Mouse (Mus musculus): ENCODE results near the gene Fam3c. TPM values are rescaled to one million over a fixed set of nuclear protein-coding genes. Genes with fewer than 3 reads are reported as not detected.
A peak's percentile ranks its signal among the peaks of the same experiment; 100 is the strongest.
"Not testable (repeated sequence)": the region's sequence is repeated elsewhere in the genome, so short reads cannot be mapped to it uniquely, and the experiment has no call there.

Gene Fam3c
- total RNA-seq, 2 experiments from 2014 or later = 61.4 to 67.7 TPM

DNA sequence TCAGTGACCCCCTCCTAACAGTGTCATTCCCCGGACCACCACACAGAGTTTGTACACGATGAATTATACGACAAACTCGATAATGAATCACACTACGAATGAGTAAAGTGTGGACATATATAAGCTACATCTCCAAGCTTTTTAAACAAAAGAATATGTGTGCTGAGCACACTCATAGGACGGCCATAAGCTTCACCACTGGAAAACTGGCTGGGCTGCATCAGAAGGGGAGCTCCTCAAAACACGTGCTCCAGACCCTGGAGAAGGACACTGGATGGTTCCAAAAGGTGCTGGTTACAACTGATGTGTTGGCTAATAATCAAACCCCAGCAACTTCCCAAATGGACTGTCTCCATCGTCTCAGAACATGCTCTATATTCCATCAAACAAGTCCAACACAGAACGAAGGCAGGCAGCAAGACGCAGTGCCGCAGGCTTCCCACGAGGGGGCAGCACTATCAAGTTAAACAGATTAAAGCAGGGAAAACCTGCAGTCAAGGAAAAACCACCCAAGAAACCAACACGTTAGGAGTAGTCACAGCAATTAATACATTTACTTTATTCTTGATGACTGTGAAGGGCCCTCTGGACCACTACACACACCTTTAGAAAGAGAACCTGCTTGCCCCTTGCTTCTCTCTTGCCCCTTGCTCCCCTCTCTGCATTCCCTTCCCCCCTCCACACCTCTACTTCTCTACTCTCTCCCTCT, 30.5 kb downstream of the Fam3c start:
- peak; percentile 79 to 95 for DNase-seq (ENCODE audit: extremely low spot score in 1 of 2, low spot score in 1 of 2)

GRCm38 (mm10) chr6:22298059-22298458, 58.0 kb downstream of the Fam3c start:
- no peak for DNase-seq (ENCODE audit: extremely low spot score in 1 of 2, low spot score in 1 of 2)

DNA sequence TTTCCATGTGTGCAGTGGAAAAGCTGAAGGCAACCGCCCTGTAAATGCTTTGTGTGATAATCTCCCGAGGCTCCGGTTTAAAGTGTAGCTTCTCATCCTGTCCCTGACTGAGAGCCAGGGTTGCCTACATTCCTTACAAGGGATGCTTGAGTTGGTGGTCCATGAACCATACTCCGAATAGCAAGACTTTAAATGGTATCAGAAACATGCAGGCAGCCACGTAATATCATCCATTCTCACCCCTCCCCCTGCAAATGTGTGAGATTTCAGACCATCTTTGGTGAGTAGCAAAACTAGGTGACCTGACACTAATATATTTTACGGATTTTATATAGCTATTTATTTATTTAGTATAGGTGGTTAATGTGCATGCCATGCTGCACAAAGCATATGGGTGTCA, 59.0 kb downstream of the Fam3c start:
- DNase-seq (ENCODE audit: extremely low spot score in 1 of 2, low spot score in 1 of 2) = no peak

GRCm38 (mm10) chr6:22293922-22294321, 62.1 kb downstream of the Fam3c start:
- DNase-seq (ENCODE audit: extremely low spot score in 1 of 2, low spot score in 1 of 2) = no peak

GRCm38 (mm10) chr6:22292056-22292455, 64.0 kb downstream of the Fam3c start:
- no peak for DNase-seq (ENCODE audit: extremely low spot score in 1 of 2, low spot score in 1 of 2)

DNA sequence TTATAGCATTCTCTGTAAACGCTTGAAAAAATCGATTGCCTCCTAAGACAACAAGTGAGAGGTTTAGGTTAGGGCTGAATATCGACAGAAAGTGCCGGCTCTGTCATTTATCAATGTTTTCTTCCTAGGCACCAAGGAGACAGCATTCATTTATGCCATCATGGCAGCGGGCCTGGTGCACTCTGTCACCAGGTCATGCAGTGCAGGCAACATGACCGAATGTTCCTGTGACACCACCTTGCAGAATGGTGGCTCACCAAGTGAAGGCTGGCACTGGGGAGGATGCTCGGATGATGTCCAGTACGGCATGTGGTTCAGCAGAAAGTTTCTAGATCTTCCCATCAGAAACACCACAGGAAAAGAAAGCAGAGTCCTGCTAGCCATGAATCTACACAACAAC, 65.3 kb downstream of the Fam3c start:
- no peak for DNase-seq (ENCODE audit: extremely low spot score in 1 of 2, low spot score in 1 of 2)

- no peak for DNase-seq (ENCODE audit: extremely low spot score in 1 of 2, low spot score in 1 of 2)
Observed at GRCm38 (mm10) chr6:22289461-22290021, 66.5 kb downstream of the Fam3c start.

GRCm38 (mm10) chr6:22288737-22289460, 67.1 kb downstream of the Fam3c start:
- peak in 1 of 2 experiments; percentile 17 for DNase-seq (ENCODE audit: extremely low spot score in 1 of 2, low spot score in 1 of 2)

- peak in 1 of 2 experiments; percentile 15 for DNase-seq (ENCODE audit: extremely low spot score in 1 of 2, low spot score in 1 of 2)
Observed at GRCm38 (mm10) chr6:22288004-22288736, 67.9 kb downstream of the Fam3c start, which contains the start of gene Wnt16. Gene Wnt16, plus strand, starts transcription at chr6:22288227.

DNA sequence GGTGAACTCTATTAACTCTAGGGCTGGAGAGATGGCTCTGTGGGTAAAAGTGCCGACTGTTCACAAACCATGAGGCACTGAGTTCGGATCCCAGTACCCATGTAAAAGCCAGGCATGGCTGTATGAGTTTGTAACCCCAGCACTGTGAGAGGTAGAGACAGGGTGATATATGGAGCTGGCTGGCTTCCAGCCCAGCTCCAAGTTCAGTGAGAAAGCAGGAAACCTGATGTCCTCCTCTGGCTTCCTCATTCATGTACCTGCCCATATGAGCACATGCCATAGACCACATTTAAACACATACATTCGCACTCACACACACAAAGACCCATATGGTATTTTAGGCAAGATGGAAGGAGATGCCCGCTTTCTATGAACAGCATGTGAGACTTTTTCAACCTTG, 73.6 kb downstream of the Fam3c start:
- DNase-seq (ENCODE audit: extremely low spot score in 1 of 2, low spot score in 1 of 2) = no peak

DNA sequence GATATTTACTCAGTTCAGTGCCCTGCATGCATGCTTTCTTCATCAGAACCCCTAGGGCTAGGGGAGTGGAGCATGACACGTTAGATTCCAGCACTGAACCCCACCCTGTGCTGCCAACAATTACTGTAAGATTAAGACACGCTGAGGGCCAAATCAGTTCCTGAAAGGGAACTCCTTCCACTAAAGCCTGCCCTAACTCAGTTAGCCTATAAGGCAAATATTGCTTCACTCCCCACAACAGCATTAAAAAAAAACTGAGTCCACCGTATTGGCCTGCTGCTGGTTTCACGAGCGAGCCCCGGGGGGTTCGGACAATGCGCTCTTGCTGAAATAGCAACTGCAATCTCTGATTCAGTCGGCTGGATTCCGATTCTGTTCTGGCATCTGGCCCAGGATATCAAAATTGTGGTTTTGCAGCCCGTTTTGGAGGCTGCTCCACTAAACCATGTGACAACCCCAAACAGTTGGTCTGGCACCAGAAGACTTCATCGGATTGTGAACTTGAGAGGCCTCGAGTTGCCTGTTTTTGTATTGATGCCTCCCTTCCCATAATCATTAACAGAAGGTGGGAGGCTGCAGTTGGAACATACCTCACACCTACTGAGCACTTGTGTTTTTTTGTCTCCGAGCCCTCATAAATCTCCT, 75.7 kb downstream of the Fam3c start:
- DNase-seq (ENCODE audit: extremely low spot score in 1 of 2, low spot score in 1 of 2) = peak in 1 of 2 experiments; percentile 36

DNA sequence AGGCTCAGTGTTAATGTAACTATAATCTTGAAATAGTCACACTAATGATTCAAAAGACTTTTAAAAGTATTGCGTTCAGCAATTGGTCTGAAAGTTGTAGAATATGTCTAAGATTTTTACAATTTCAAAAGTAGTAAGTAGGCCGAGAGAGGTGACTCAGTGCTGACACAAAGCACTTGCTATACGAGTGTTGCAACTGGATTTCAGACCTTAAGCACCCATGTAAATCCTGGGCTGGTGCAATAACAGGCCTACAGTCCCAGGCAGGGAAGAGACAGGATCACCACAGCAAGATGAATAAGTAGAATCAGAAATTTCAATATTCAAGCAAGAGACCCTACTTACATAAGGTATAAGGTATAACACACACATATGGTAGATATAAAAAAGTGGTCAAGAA, 78.1 kb downstream of the Fam3c start:
- no peak for DNase-seq (ENCODE audit: extremely low spot score in 1 of 2, low spot score in 1 of 2)

- no peak for DNase-seq (ENCODE audit: extremely low spot score in 1 of 2, low spot score in 1 of 2)
Observed at GRCm38 (mm10) chr6:22269840-22270521, 86.1 kb downstream of the Fam3c start.

- DNase-seq (ENCODE audit: extremely low spot score in 1 of 2, low spot score in 1 of 2) = no peak
Observed at GRCm38 (mm10) chr6:22268677-22269076, 87.4 kb downstream of the Fam3c start.

GRCm38 (mm10) chr6:22267807-22268667, 88.0 kb downstream of the Fam3c start:
- DNase-seq (ENCODE audit: extremely low spot score in 1 of 2, low spot score in 1 of 2) = no peak

DNA sequence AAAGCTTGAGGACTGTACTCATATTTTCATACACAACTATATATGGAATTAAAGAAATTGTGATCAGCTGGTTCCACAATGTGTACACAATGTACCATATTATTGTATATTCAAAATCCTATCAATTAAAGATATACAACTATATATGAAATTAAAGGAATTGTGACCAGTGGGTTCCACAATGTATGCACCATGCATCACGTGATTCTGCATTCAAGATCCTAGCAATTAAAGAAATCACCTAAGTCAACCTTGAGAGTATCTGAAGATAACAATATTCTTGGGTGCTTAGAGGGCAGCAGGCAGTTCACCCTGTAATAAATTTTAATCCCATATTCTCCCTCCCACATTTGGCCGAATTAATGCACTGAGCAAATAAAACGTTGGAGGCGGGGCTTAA, 90.0 kb downstream of the Fam3c start:
- no peak for DNase-seq (ENCODE audit: extremely low spot score in 1 of 2, low spot score in 1 of 2)

DNA sequence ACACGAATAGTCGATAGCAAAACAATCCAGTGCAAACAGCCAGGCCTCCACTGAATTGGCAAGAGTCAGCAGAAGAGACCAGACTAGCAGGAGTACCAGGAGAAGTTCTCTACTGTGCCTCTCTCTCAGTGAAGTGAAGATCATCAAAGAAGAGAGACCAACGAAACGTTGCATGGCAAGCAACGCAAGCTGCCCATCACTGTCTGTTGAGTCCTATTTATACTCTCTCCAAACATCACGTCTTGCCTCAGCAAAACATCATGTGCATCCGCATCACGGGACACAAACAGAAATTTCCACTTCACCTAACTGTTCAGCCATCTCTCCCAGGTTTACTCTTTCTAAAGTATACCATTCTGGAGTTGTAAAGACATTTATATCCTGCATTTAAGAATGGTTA, 91.9 kb downstream of the Fam3c start:
- DNase-seq (ENCODE audit: extremely low spot score in 1 of 2, low spot score in 1 of 2) = not testable (repeated sequence)

GRCm38 (mm10) chr6:22262519-22262918, 93.5 kb downstream of the Fam3c start:
- no peak for DNase-seq (ENCODE audit: extremely low spot score in 1 of 2, low spot score in 1 of 2)

DNA sequence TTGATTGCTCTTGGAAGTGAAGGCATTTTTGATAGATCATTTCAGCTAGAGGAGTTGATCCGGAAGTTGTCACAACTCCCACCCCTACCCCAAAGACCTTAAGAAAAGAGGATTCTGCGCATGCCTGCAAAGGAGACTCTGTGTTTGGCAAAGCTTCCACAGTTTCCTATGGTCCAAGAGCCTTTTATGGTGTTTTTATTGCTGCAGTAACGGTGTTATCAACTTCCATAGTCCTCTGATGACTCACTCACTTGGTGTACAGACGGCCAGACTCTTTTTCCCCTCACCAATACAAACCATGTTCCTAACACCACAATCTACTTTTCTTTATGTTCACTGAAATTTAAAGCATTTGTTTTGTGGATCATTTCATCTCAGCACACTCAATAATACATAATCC, 97.3 kb downstream of the Fam3c start:
- no peak for DNase-seq (ENCODE audit: extremely low spot score in 1 of 2, low spot score in 1 of 2)
